Mouse (Mus musculus) embryonic fibroblast, embryonic 13.5 days (primary cell): ENCODE measurements at regions not wholly inside any gene's neighbourhood (a gene's known extent, or its start where the extent isn't known, plus 50 kb on each side); places are given as distances from the start of the nearest gene placed in this dataset.

ENCODE experiments used
- CTCF ChIP-seq: IDR thresholded peaks from 2 replicates; pipeline ENCODE4 v1.5.1; 2011; ENCODE audit warnings: mild to moderate bottlenecking, control low read depth, low read length, moderate library complexity, borderline replicate concordance; ENCODE audit not compliant: insufficient read depth
- POLR2A ChIP-seq: IDR thresholded peaks from 2 replicates; pipeline ENCODE4 v1.6.1; 2011; ENCODE audit warnings: low read depth, mild to moderate bottlenecking, control low read depth, low read length, moderate library complexity

GRCm38 (mm10) chr16:9469394-9469793 lies 526.0 kb downstream of the Grin2a start:
- TF ChIP-seq POLR2A (no peak), CTCF (no peak)
